Mouse (Mus musculus) CH12.LX (cell line): Measurements from ENCODE around the gene 1700017D01Rik. TPM values are rescaled to one million over a fixed set of nuclear protein-coding genes. Genes with fewer than 3 reads are reported as not detected.

Source experiments
- DNase-seq: peaks from one replicate; pipeline ENCODE4 v3.0.0-alpha.2; 2013; ENCODE audit errors: extremely low read depth
- H3K27ac ChIP-seq: 2 replicates; pipeline ENCODE4 v1.5.1; 2012; ENCODE audit warnings: low read depth, mild to moderate bottlenecking, control low read depth, moderate library complexity; ENCODE audit not compliant: insufficient read depth
- H3K27me3 ChIP-seq: replicated peaks from 2 replicates; pipeline ENCODE3; 2012; ENCODE audit warnings: inconsistent platforms
- H3K36me3 ChIP-seq, 2 experiments: replicated peaks in 1 of 2; 2 replicates each; pipeline versions ENCODE3 to v1.6.1; 2012; ENCODE audit warnings: inconsistent platforms in 1 of 2, low read length in 1 of 2, mild to moderate bottlenecking in 1 of 2, mixed read lengths in 1 of 2, moderate library complexity in 1 of 2; ENCODE audit not compliant: control insufficient read depth in 1 of 2, insufficient read depth in 1 of 2
- H3K4me1 ChIP-seq, 2 experiments: 2 replicates each; pipeline ENCODE4 v1.6.1; 2012; ENCODE audit warnings: inconsistent platforms in 1 of 2, moderate library complexity in 1 of 2; ENCODE audit not compliant: insufficient read depth in 2 of 2, control insufficient read depth in 1 of 2
- H3K4me2 ChIP-seq: 2 replicates; pipeline ENCODE4 v1.6.1; 2012; ENCODE audit warnings: low read depth, mild to moderate bottlenecking, control low read depth; ENCODE audit not compliant: poor library complexity, insufficient read depth, severe bottlenecking
- H3K4me3 ChIP-seq, 3 experiments: fragments of 150-350 bp in 1 of 3; sonication (generic) in 1 of 3; replicated peaks in 1 of 3; 2 replicates each; pipeline versions ENCODE3 to v1.5.1; 2011 to 2012; ENCODE audit warnings: low read depth in 2 of 3, low read length in 2 of 3, mild to moderate bottlenecking in 2 of 3, moderate library complexity in 2 of 3, control low read depth in 1 of 3, improper control_type of control experiment in 1 of 3, inconsistent platforms in 1 of 3, mixed read lengths in 1 of 3; ENCODE audit not compliant: poor library complexity in 1 of 3
- H3K79me2 ChIP-seq: replicated peaks from 2 replicates; pipeline ENCODE4 v1.6.1; 2012; ENCODE audit warnings: mild to moderate bottlenecking, moderate library complexity; ENCODE audit not compliant: control insufficient read depth, poor library complexity, insufficient read depth, severe bottlenecking; ENCODE audit errors: extremely low read depth
- H3K9ac ChIP-seq: 2 replicates; pipeline ENCODE4 v1.6.1; 2012; ENCODE audit warnings: low read depth, mild to moderate bottlenecking, control low read depth, moderate library complexity; ENCODE audit not compliant: insufficient read depth
- H3K9me3 ChIP-seq: replicated peaks from 2 replicates; pipeline ENCODE3; 2012; ENCODE audit warnings: low read length, inconsistent platforms, mixed read lengths
- BHLHE40 ChIP-seq: IDR thresholded peaks from 2 replicates; pipeline ENCODE4 v1.6.1; 2011; ENCODE audit warnings: mild to moderate bottlenecking, low read depth, low read length, improper control_type of control experiment
- CHD1 ChIP-seq: IDR thresholded peaks from 2 replicates; pipeline ENCODE4 v1.6.1; 2012; ENCODE audit warnings: low read depth, low read length, improper control_type of control experiment, inconsistent platforms
- CHD2 ChIP-seq: IDR thresholded peaks from 2 replicates; pipeline ENCODE4 v1.6.1; 2011; ENCODE audit warnings: low read length, improper control_type of control experiment
- CTCF ChIP-seq, 2 experiments: IDR thresholded peaks in 1 of 2; conservative IDR thresholded peaks in 1 of 2; 2 replicates each; pipeline ENCODE4 v1.5.1; 2011 to 2012; ENCODE audit warnings: low read depth in 2 of 2, low read length in 2 of 2, improper control_type of control experiment in 1 of 2, inconsistent platforms in 1 of 2, mild to moderate bottlenecking in 1 of 2, moderate library complexity in 1 of 2
- ELF1 ChIP-seq: IDR thresholded peaks from 2 replicates; pipeline ENCODE4 v1.6.1; 2014; ENCODE audit warnings: low read depth, mild to moderate bottlenecking, inconsistent platforms, low read length, improper control_type of control experiment
- ETS1 ChIP-seq: conservative IDR thresholded peaks from 2 replicates; pipeline ENCODE4 v1.6.1; 2012; ENCODE audit warnings: low read depth, mild to moderate bottlenecking, inconsistent platforms, low read length, improper control_type of control experiment, moderate library complexity
- GABPA ChIP-seq: IDR thresholded peaks from 2 replicates; pipeline ENCODE4 v1.6.1; 2012; ENCODE audit warnings: low read depth, low read length, improper control_type of control experiment, inconsistent platforms; ENCODE audit not compliant: insufficient replicate concordance
- HCFC1 ChIP-seq: IDR thresholded peaks from 2 replicates; pipeline ENCODE4 v1.6.1; 2012; ENCODE audit warnings: low read depth, mild to moderate bottlenecking, inconsistent platforms, low read length, improper control_type of control experiment
- JUN ChIP-seq: IDR thresholded peaks from 2 replicates; pipeline ENCODE4 v1.6.1; 2011; ENCODE audit warnings: low read depth, mild to moderate bottlenecking, low read length, improper control_type of control experiment, moderate library complexity; ENCODE audit not compliant: insufficient read depth
- JUND ChIP-seq: conservative IDR thresholded peaks from 2 replicates; pipeline ENCODE4 v1.6.1; 2011; ENCODE audit warnings: low read depth, low read length, improper control_type of control experiment
- MAFK ChIP-seq: IDR thresholded peaks from 2 replicates; pipeline ENCODE4 v1.6.1; 2011; ENCODE audit warnings: low read length, improper control_type of control experiment; ENCODE audit not compliant: insufficient replicate concordance
- MAX ChIP-seq: IDR thresholded peaks from 2 replicates; pipeline ENCODE4 v1.6.1; 2011; ENCODE audit warnings: low read length, improper control_type of control experiment
- MEF2A ChIP-seq: IDR thresholded peaks from 2 replicates; pipeline ENCODE4 v1.6.1; 2014; ENCODE audit warnings: low read depth, mild to moderate bottlenecking, inconsistent platforms, low read length, improper control_type of control experiment, borderline replicate concordance
- MXI1 ChIP-seq: IDR thresholded peaks from 2 replicates; pipeline ENCODE4 v1.6.1; 2011; ENCODE audit warnings: mild to moderate bottlenecking, low read depth, low read length, improper control_type of control experiment
- NELFE ChIP-seq: IDR thresholded peaks from 2 replicates; pipeline ENCODE4 v1.6.1; 2011; ENCODE audit warnings: low read depth, low read length, improper control_type of control experiment
- NRF1 ChIP-seq: IDR thresholded peaks from 2 replicates; pipeline ENCODE4 v1.6.1; 2014; ENCODE audit warnings: low read depth, mild to moderate bottlenecking, inconsistent platforms, low read length, improper control_type of control experiment, moderate library complexity
- PAX5 ChIP-seq: IDR thresholded peaks from 2 replicates; pipeline ENCODE4 v1.6.1; 2012; ENCODE audit warnings: low read length, inconsistent platforms, mixed read lengths
- RAD21 ChIP-seq: IDR thresholded peaks from 2 replicates; pipeline ENCODE4 v1.6.1; 2011; ENCODE audit warnings: low read depth, mild to moderate bottlenecking, low read length, improper control_type of control experiment, moderate library complexity
- SIN3A ChIP-seq: IDR thresholded peaks from 2 replicates; pipeline ENCODE4 v1.6.1; 2012; ENCODE audit warnings: low read length, improper control_type of control experiment, inconsistent platforms
- SMC3 ChIP-seq: IDR thresholded peaks from 2 replicates; pipeline ENCODE4 v1.6.1; 2011; ENCODE audit warnings: low read depth, low read length, improper control_type of control experiment
- TCF12 ChIP-seq: IDR thresholded peaks from 2 replicates; pipeline ENCODE4 v1.6.1; 2014; ENCODE audit warnings: low read depth, mild to moderate bottlenecking, inconsistent platforms, low read length, improper control_type of control experiment
- USF2 ChIP-seq: conservative IDR thresholded peaks from 2 replicates; pipeline ENCODE4 v1.6.1; 2011; ENCODE audit warnings: low read depth, low read length, improper control_type of control experiment
- ZKSCAN1 ChIP-seq: IDR thresholded peaks from 2 replicates; pipeline ENCODE4 v1.6.1; 2012; ENCODE audit warnings: low read depth, inconsistent platforms, low read length, improper control_type of control experiment, borderline replicate concordance
- ZMIZ1 ChIP-seq: IDR thresholded peaks from 2 replicates; pipeline ENCODE4 v1.6.1; 2012; ENCODE audit warnings: low read depth, mild to moderate bottlenecking, inconsistent platforms, low read length, improper control_type of control experiment
- ZNF384 ChIP-seq: IDR thresholded peaks from 2 replicates; pipeline ENCODE4 v1.6.1; 2012; ENCODE audit warnings: low read depth, low read length, improper control_type of control experiment, inconsistent platforms
- dilution Hi-C: fragments of 300-500 bp; cut with MboI; formaldehyde crosslinking; loops from 2 replicates; pipeline ENCODE4 v1.14.3; 2020; ENCODE audit warnings: low sequenced_read_pairs; ENCODE audit not compliant: extremely low pct_unique_long_range_greater_than_20kb, extremely low pct_ligation_motif_present
- in situ Hi-C: fragments of 300-500 bp; cut with MboI; formaldehyde crosslinking; loops from 3 replicates; pipeline ENCODE4 v1.14.3; 2019; ENCODE audit warnings: low sequenced_read_pairs, low pct_ligation_motif_present, low pct_unique_long_range_greater_than_20kb, mixed read lengths
- polyA plus RNA-seq: library from polyadenylated mRNA; unstranded; fragments of >175 nt; gene quantifications from 2 replicates; pipeline ENCODE4 v1.2.1, GENCODE M21; 2012; ENCODE audit warnings: low read depth; ENCODE audit not compliant: insufficient read length
- total RNA-seq, 2 experiments: library from RNA; depleted of rRNA; stranded (reverse); fragments of 300-350 nt in 1 of 2; fragments of >200 nt in 1 of 2; gene quantifications; 2 replicates each; pipeline ENCODE4 v1.2.3; 2012 to 2014

Gene 1700017D01Rik
- total and polyA plus RNA-seq, 3 experiments = not detected

- no peak overlapping the region for H3K27ac ChIP-seq
- H3K4me2 ChIP-seq = no peak overlapping the region
- H3K9ac ChIP-seq = no peak overlapping the region
- in situ Hi-C loops = loop anchor here (25.0 kb wide), 1 partner anchor 272 kb away; the partner anchor contains the start of gene Ms4a7
- H3K27me3 ChIP-seq = no peaks in the 10 kb centered on the region
- no peak overlapping the region for H3K4me3 ChIP-seq
- DNase-seq = peak; percentile 50
- dilution Hi-C loops = no loop called here
- no peaks in the 10 kb centered on the region for H3K79me2 ChIP-seq
- no peak for TF ChIP-seq PAX5
- TF ChIP-seq RAD21 = peak; percentile 61
- TF ChIP-seq CTCF (conservative IDR thresholded peaks at IDR 0.05 in 1 of 2, IDR thresholded peaks at IDR 0.05 in 1 of 2; ENCODE audit: low read depth in 2 of 2, low read length in 2 of 2) = peak in 1 of 2 experiments; percentile 78; a peak in 2 of 4 replicates
- peak; percentile 35; the same call in 1 of the 2 replicates for TF ChIP-seq SMC3
- no peak for TF ChIP-seq MXI1
- TF ChIP-seq ZNF384 = peak; percentile 76
- 0 out of 2 replicates have a peak, but pooled peaks have one; percentile 4 for TF ChIP-seq USF2
- no peak for TF ChIP-seq CHD2
- TF ChIP-seq ZMIZ1 = no peak
- H3K36me3 ChIP-seq = no peaks in the 10 kb centered on the region
- H3K9me3 ChIP-seq = no peaks in the 10 kb centered on the region
- H3K4me1 ChIP-seq = peaks cover 0 to 19% of the 10 kb centered on the region in 2 experiments; a peak in 2 of 4 replicates
Measured at GRCm38 (mm10) chr19:11065202-11065875, 65.3 kb downstream of the 1700017D01Rik start.

- dilution Hi-C loops = no loop called here
Measured at GRCm38 (mm10) chr19:11060900-11061299, 69.8 kb downstream of the 1700017D01Rik start.

GRCm38 (mm10) chr19:11059967-11060366 lies 70.7 kb downstream of the 1700017D01Rik start:
- H3K9ac ChIP-seq = no peak overlapping the region
- H3K9me3 ChIP-seq = no peaks in the 10 kb centered on the region
- H3K4me1 ChIP-seq = peaks cover 0 to 23% of the 10 kb centered on the region in 2 experiments; a peak in 2 of 4 replicates
- H3K27ac ChIP-seq = no peak overlapping the region
- H3K4me3 ChIP-seq = no peak overlapping the region
- in situ Hi-C loops (loop anchor here (25.0 kb wide), 1 partner anchor 277 kb away; the partner anchor contains the start of gene Ms4a7), dilution Hi-C loops (no loop called here)
- TF ChIP-seq NRF1 (no peak), MAX (no peak), ELF1 (no peak), CHD1 (no peak), NELFE (no peak), JUN (no peak), SMC3 (no peak), MAFK (no peak), MEF2A (no peak), JUND (no peak), CHD2 (no peak), PAX5 (no peak), TCF12 (no peak), BHLHE40 (no peak), SIN3A (no peak), GABPA (no peak)
- DNase-seq = no peak
- H3K4me2 ChIP-seq = no peak overlapping the region
- no peaks in the 10 kb centered on the region for H3K36me3 ChIP-seq
- H3K79me2 ChIP-seq = no peaks in the 10 kb centered on the region
- no peaks in the 10 kb centered on the region for H3K27me3 ChIP-seq

More at GRCm38 (mm10) chr19:11060900-11061299, 69.8 kb downstream of the 1700017D01Rik start:
- in situ Hi-C loops = loop anchor here (25.0 kb wide), 1 partner anchor 276 kb away; the partner anchor contains the start of gene Ms4a7
- Histone ChIP-seq H3K79me2 (no peaks in the 10 kb centered on the region), H3K4me1 (peaks cover 0 to 28% of the 10 kb centered on the region in 2 experiments; a peak in 2 of 4 replicates), H3K36me3 (no peaks in the 10 kb centered on the region), H3K27ac (no peak overlapping the region), H3K4me2 (no peak overlapping the region), H3K9ac (no peak overlapping the region), H3K27me3 (no peaks in the 10 kb centered on the region), H3K9me3 (no peaks in the 10 kb centered on the region), H3K4me3 (no peak overlapping the region)
- no peak for DNase-seq
- TF ChIP-seq ZNF384 (no peak), ETS1 (no peak), HCFC1 (no peak), ELF1 (no peak), ZKSCAN1 (no peak), NELFE (no peak), CTCF (conservative IDR thresholded peaks at IDR 0.05 in 1 of 2, IDR thresholded peaks at IDR 0.05 in 1 of 2; ENCODE audit: low read depth in 2 of 2, low read length in 2 of 2) (no peak), MXI1 (no peak), BHLHE40 (no peak)
